Mouse (Mus musculus) layer of hippocampus, postnatal 14 days (tissue): ENCODE results near the gene Rasal1. TPM values are rescaled to one million over a fixed set of nuclear protein-coding genes. Genes with fewer than 3 reads are reported as not detected.

Experiments used
- DNase-seq, 2 experiments: peaks; one replicate each; pipeline ENCODE4 v3.0.0; 2021 to 2022; ENCODE audit warnings: low spot score in 2 of 2, mixed read lengths in 1 of 2
- total RNA-seq, 2 experiments: library from RNA; stranded (reverse); gene quantifications; 2 replicates each; pipeline ENCODE4 v1.2.3; 2021

Gene Rasal1
- total RNA-seq, 2 experiments from 2014 or later = 82.3 to 92.4 TPM

GRCm38 (mm10) chr5:120621078-120621765 lies 27.4 kb upstream of the Rasal1 start:
- DNase-seq = no peak

GRCm38 (mm10) chr5:120621846-120622197 lies 26.8 kb upstream of the Rasal1 start:
- no peak for DNase-seq

GRCm38 (mm10) chr5:120622198-120622851 lies 26.3 kb upstream of the Rasal1 start:
- no peak for DNase-seq

- DNase-seq = no peak
Measured at GRCm38 (mm10) chr5:120624427-120624826, 24.2 kb upstream of the Rasal1 start.

- no peak for DNase-seq
Measured at GRCm38 (mm10) chr5:120626399-120626798, 22.2 kb upstream of the Rasal1 start.

GRCm38 (mm10) chr5:120627515-120628300 lies 20.9 kb upstream of the Rasal1 start:
- DNase-seq = no peak

- no peak for DNase-seq
Measured at GRCm38 (mm10) chr5:120628624-120629023, 20.0 kb upstream of the Rasal1 start.

- no peak for DNase-seq
Measured at GRCm38 (mm10) chr5:120631128-120631527, 17.5 kb upstream of the Rasal1 start.

- DNase-seq = no peak
Measured at GRCm38 (mm10) chr5:120631892-120632291, 16.7 kb upstream of the Rasal1 start.

- no peak for DNase-seq
Measured at GRCm38 (mm10) chr5:120634131-120634530, 14.5 kb upstream of the Rasal1 start, which contains the start of gene Cfap73. TSS of gene Cfap73 (minus strand) at chr5:120634235.

GRCm38 (mm10) chr5:120634860-120635259 lies 13.8 kb upstream of the Rasal1 start:
- no peak for DNase-seq

GRCm38 (mm10) chr5:120635633-120636032 lies 13.0 kb upstream of the Rasal1 start:
- DNase-seq = no peak

- no peak for DNase-seq
Measured at GRCm38 (mm10) chr5:120640094-120640493, 8.5 kb upstream of the Rasal1 start.

GRCm38 (mm10) chr5:120643365-120644085 lies 5.1 kb upstream of the Rasal1 start:
- no peak for DNase-seq

- no peak for DNase-seq
Measured at GRCm38 (mm10) chr5:120644227-120644626, 4.4 kb upstream of the Rasal1 start.

GRCm38 (mm10) chr5:120645851-120646250 lies 2.8 kb upstream of the Rasal1 start:
- no peak for DNase-seq

- no peak for DNase-seq
Measured at GRCm38 (mm10) chr5:120647361-120647760, 1.3 kb upstream of the Rasal1 start.

- DNase-seq = no peak
Measured at GRCm38 (mm10) chr5:120647814-120648491, 659 bp upstream of the Rasal1 start.

- DNase-seq = no peak
Measured at GRCm38 (mm10) chr5:120649374-120649933, 842 bp downstream of the Rasal1 start.

- no peak for DNase-seq
Measured at GRCm38 (mm10) chr5:120649938-120650337, 1.3 kb downstream of the Rasal1 start.
